Mouse (Mus musculus): ENCODE measurements around the gene Tnrc6b. TPM values are rescaled to one million over a fixed set of nuclear protein-coding genes. Genes with fewer than 3 reads are reported as not detected.
A peak's percentile ranks its signal among the peaks of the same experiment; 100 is the strongest.
"Not testable (repeated sequence)": the region's sequence is repeated elsewhere in the genome, so short reads cannot be mapped to it uniquely, and the experiment has no call there.

The Tnrc6b gene
- polyA plus RNA-seq, 1 experiment from 2014 or later, result 18.7 TPM

- H3K36me3 ChIP-seq, result peaks cover 93% of the 10 kb centered on the region
- 91% methylated on average over 2 of the region's 2 CpGs for WGBS (ENCODE audit: insufficient replicate concordance)
- H3K9ac ChIP-seq, result no peak overlapping the region
- H3K4me2 ChIP-seq, result no peak overlapping the region
- H3K27me3 ChIP-seq, result no peaks in the 10 kb centered on the region
- DNase-seq, result no peak
- no peak overlapping the region for H3K27ac ChIP-seq
- H3K9me3 ChIP-seq (replicated peaks), result no peaks in the 10 kb centered on the region
- H3K4me1 ChIP-seq (replicated peaks), result peaks cover 5% of the 10 kb centered on the region
- H3K4me3 ChIP-seq (replicated peaks), result no peak overlapping the region
- ATAC-seq (ENCODE audit: low read depth), result no peak
These were observed 213.1 kb downstream of the Tnrc6b start for GRCm38 (mm10) chr15:80924211-80924610.

GRCm38 (mm10) chr15:80928811-80929355 is 217.8 kb downstream of the Tnrc6b start:
- H3K27me3 ChIP-seq, result no peaks in the 10 kb centered on the region
- WGBS (ENCODE audit: insufficient replicate concordance), result 84% methylated on average over 20 of the region's 20 CpGs
- H3K36me3 ChIP-seq, result peaks cover 88% of the 10 kb centered on the region

GRCm38 (mm10) chr15:80930048-80930571 is 219.0 kb downstream of the Tnrc6b start:
- 35% methylated on average over 14 of the region's 16 CpGs for WGBS (ENCODE audit: insufficient replicate concordance)
- ATAC-seq (ENCODE audit: low read depth), result peak; percentile 59; the same call in 1 of the 2 replicates
- Histone ChIP-seq H3K4me1 (replicated peaks) (peaks cover 20% of the 10 kb centered on the region), H3K9ac (no peak overlapping the region), H3K4me3 (replicated peaks) (no peak overlapping the region), H3K27ac (no peak overlapping the region), H3K27me3 (no peaks in the 10 kb centered on the region), H3K4me2 (no peak overlapping the region), H3K36me3 (peaks cover 87% of the 10 kb centered on the region), H3K9me3 (replicated peaks) (no peaks in the 10 kb centered on the region)
- DNase-seq, result no peak

More at GRCm38 (mm10) chr15:80928811-80929355, 217.8 kb downstream of the Tnrc6b start:
- DNase-seq (no peak), ATAC-seq (ENCODE audit: low read depth) (peak; percentile 10; the same call in 1 of the 2 replicates)
- Histone ChIP-seq H3K9ac (no peak overlapping the region), H3K4me1 (replicated peaks) (peaks cover 17% of the 10 kb centered on the region), H3K27ac (no peak overlapping the region), H3K4me3 (replicated peaks) (no peak overlapping the region), H3K4me2 (no peak overlapping the region), H3K9me3 (replicated peaks) (no peaks in the 10 kb centered on the region)

- Histone ChIP-seq H3K36me3 (peaks cover 87% of the 10 kb centered on the region), H3K4me1 (replicated peaks) (peaks cover 20% of the 10 kb centered on the region)
- WGBS (ENCODE audit: insufficient replicate concordance), result 90% methylated on average over 23 of the region's 23 CpGs
- not testable (repeated sequence) for H3K4me2 ChIP-seq; H3K9ac ChIP-seq; H3K27me3 ChIP-seq; H3K9me3 ChIP-seq (replicated peaks); ATAC-seq (ENCODE audit: low read depth); DNase-seq; H3K27ac ChIP-seq; H3K4me3 ChIP-seq (replicated peaks)
These were observed 219.7 kb downstream of the Tnrc6b start for GRCm38 (mm10) chr15:80930676-80931320.

GRCm38 (mm10) chr15:80931345-80931960 is 220.3 kb downstream of the Tnrc6b start:
- Histone ChIP-seq H3K27me3 (no peaks in the 10 kb centered on the region), H3K4me3 (replicated peaks) (no peak overlapping the region), H3K27ac (no peak overlapping the region), H3K9me3 (replicated peaks) (no peaks in the 10 kb centered on the region), H3K4me2 (no peak overlapping the region), H3K9ac (no peak overlapping the region), H3K36me3 (peaks cover 84% of the 10 kb centered on the region), H3K4me1 (replicated peaks) (peaks cover 20% of the 10 kb centered on the region)
- 91% methylated on average over 9 of the region's 9 CpGs for WGBS (ENCODE audit: insufficient replicate concordance)
- no peak for DNase-seq
- ATAC-seq (ENCODE audit: low read depth), result no peak

- Histone ChIP-seq H3K36me3 (peaks cover 63% of the 10 kb centered on the region), H3K9me3 (replicated peaks) (no peaks in the 10 kb centered on the region), H3K4me1 (replicated peaks) (peaks cover 14% of the 10 kb centered on the region), H3K27me3 (no peaks in the 10 kb centered on the region), H3K4me3 (replicated peaks) (no peak overlapping the region), H3K4me2 (no peak overlapping the region), H3K9ac (no peak overlapping the region), H3K27ac (no peak overlapping the region)
- DNase-seq (no peak), ATAC-seq (ENCODE audit: low read depth) (no peak)
- WGBS (ENCODE audit: insufficient replicate concordance), result 41% methylated on average over 5 of the region's 5 CpGs
These were observed 223.7 kb downstream of the Tnrc6b start for GRCm38 (mm10) chr15:80934841-80935240.

- Histone ChIP-seq H3K4me2 (no peak overlapping the region), H3K27me3 (no peaks in the 10 kb centered on the region), H3K4me3 (replicated peaks) (no peak overlapping the region), H3K4me1 (replicated peaks) (peaks cover 7% of the 10 kb centered on the region), H3K27ac (no peak overlapping the region), H3K9ac (no peak overlapping the region), H3K9me3 (replicated peaks) (no peaks in the 10 kb centered on the region), H3K36me3 (peaks cover 59% of the 10 kb centered on the region)
- DNase-seq (no peak), ATAC-seq (ENCODE audit: low read depth) (no peak)
- WGBS (ENCODE audit: insufficient replicate concordance), result 87% methylated on average over 3 of the region's 3 CpGs
These were observed 225.6 kb downstream of the Tnrc6b start for GRCm38 (mm10) chr15:80936686-80937085.

- H3K4me1 ChIP-seq (replicated peaks), result peaks cover 7% of the 10 kb centered on the region
- H3K4me3 ChIP-seq (replicated peaks), result no peak overlapping the region
- no peak overlapping the region for H3K9ac ChIP-seq
- 46% methylated on average over 4 of the region's 4 CpGs for WGBS (ENCODE audit: insufficient replicate concordance)
- H3K27me3 ChIP-seq, result no peaks in the 10 kb centered on the region
- peaks cover 48% of the 10 kb centered on the region for H3K36me3 ChIP-seq
- H3K4me2 ChIP-seq, result no peak overlapping the region
- ATAC-seq (ENCODE audit: low read depth) (no peak), DNase-seq (no peak)
- H3K27ac ChIP-seq, result no peak overlapping the region
- H3K9me3 ChIP-seq (replicated peaks), result no peaks in the 10 kb centered on the region
These were observed 227.5 kb downstream of the Tnrc6b start for GRCm38 (mm10) chr15:80938615-80939014.

- no peak overlapping the region for H3K9ac ChIP-seq
- WGBS (ENCODE audit: insufficient replicate concordance), result 61% methylated on average over 5 of the region's 5 CpGs
- no peak overlapping the region for H3K4me3 ChIP-seq (replicated peaks)
- H3K9me3 ChIP-seq (replicated peaks), result no peaks in the 10 kb centered on the region
- ATAC-seq (ENCODE audit: low read depth) (no peak), DNase-seq (no peak)
- peaks cover 40% of the 10 kb centered on the region for H3K36me3 ChIP-seq
- no peak overlapping the region for H3K4me2 ChIP-seq
- no peaks in the 10 kb centered on the region for H3K27me3 ChIP-seq
- no peak overlapping the region for H3K27ac ChIP-seq
- peaks cover 7% of the 10 kb centered on the region for H3K4me1 ChIP-seq (replicated peaks)
These were observed 228.3 kb downstream of the Tnrc6b start for GRCm38 (mm10) chr15:80939401-80939800.

GRCm38 (mm10) chr15:80941468-80942040 is 230.4 kb downstream of the Tnrc6b start:
- 91% methylated on average over 6 of the region's 6 CpGs for WGBS (ENCODE audit: insufficient replicate concordance)
- no peaks in the 10 kb centered on the region for H3K9me3 ChIP-seq (replicated peaks)
- H3K9ac ChIP-seq, result no peak overlapping the region
- peaks cover 23% of the 10 kb centered on the region for H3K36me3 ChIP-seq
- no peak overlapping the region for H3K4me2 ChIP-seq
- H3K27ac ChIP-seq, result no peak overlapping the region
- no peak overlapping the region for H3K4me3 ChIP-seq (replicated peaks)
- H3K4me1 ChIP-seq (replicated peaks), result peaks cover 15% of the 10 kb centered on the region
- DNase-seq, result no peak
- ATAC-seq (ENCODE audit: low read depth), result no peak
- H3K27me3 ChIP-seq, result no peaks in the 10 kb centered on the region

- no peaks in the 10 kb centered on the region for H3K27me3 ChIP-seq
- 24% methylated on average over 3 of the region's 3 CpGs for WGBS (ENCODE audit: insufficient replicate concordance)
- H3K9me3 ChIP-seq (replicated peaks), result no peaks in the 10 kb centered on the region
- H3K4me1 ChIP-seq (replicated peaks), result peaks cover 33% of the 10 kb centered on the region
- H3K4me2 ChIP-seq, result no peak overlapping the region
- DNase-seq (peak; percentile 51), ATAC-seq (ENCODE audit: low read depth) (no peak)
- no peak overlapping the region for H3K27ac ChIP-seq
- no peak overlapping the region for H3K4me3 ChIP-seq (replicated peaks)
- peaks cover 21% of the 10 kb centered on the region for H3K36me3 ChIP-seq
- H3K9ac ChIP-seq, result no peak overlapping the region
These were observed 234.7 kb downstream of the Tnrc6b start for GRCm38 (mm10) chr15:80945851-80946250.

Data from liver, embryonic 13.5 days (tissue).